ENCODE assay signal across 8 mouse cellular contexts in the genomic region with DNA sequence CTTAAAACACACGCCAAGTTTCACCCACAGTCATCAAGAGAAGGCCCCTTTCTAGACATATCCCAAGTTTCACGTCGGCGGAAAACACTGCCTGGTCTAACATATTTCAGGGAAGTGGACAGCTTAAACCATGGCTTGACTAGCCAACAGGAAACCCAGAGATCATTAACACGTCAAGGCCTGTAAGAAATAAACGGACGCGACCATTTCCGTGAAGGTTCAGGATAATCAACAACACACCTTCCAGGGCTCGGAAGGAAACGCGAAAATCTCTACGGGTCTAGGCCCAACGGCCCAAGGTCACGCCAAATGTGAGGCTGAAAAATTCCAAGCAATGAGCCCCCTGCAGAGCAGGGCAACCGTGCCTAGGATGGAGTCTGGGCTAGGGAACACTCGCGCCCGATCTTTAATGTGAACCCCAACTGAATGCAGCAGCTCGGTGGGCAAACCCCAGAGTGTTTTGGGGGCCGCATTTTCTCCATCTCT. TPM values are rescaled to one million over a fixed set of nuclear protein-coding genes. Genes with fewer than 3 reads are reported as not detected.
A peak's percentile ranks its signal among the peaks of the same experiment; 100 is the strongest.
DNase-seq lines count a peak whose midpoint lies in the region; ATAC-seq and TF ChIP-seq lines count a peak whose summit lies in the region.

No protein-coding gene starts in this region.

- WGBS in heart, adult 2 months = under 1% methylated on average over 21 of the region's 21 CpGs
- WGBS in liver, embryonic 16.5 days (ENCODE audit: insufficient replicate concordance) = under 1% methylated on average over 21 of the region's 21 CpGs
- WGBS in olfactory bulb, adult 2 months = under 1% methylated on average over 21 of the region's 21 CpGs

- 0 out of 2 replicates have a peak overlapping the region, but pooled peaks have one; percentile 13 for H3K4me2 ChIP-seq in CH12.LX (ENCODE audit: insufficient read depth, low read depth, poor library complexity, severe bottlenecking)
- H3K4me2 ChIP-seq in liver, embryonic 16.5 days (ENCODE audit: low read depth, low read length) = peak overlapping the region; percentile 81

- TF ChIP-seq POLR2A in CH12.LX (IDR thresholded peaks at IDR 0.05; ENCODE audit: low read depth, low read length) = no peak
- peak; percentile 53 for TF ChIP-seq POLR2A in heart, adult 2 months (IDR thresholded peaks at IDR 0.05; ENCODE audit: insufficient read depth, low read depth, low read length)
- no peak for TF ChIP-seq POLR2A in olfactory bulb, adult 2 months (IDR thresholded peaks at IDR 0.05; ENCODE audit: insufficient read depth, low read depth, low read length)

- no peaks in the 10 kb centered on the region for H3K27me3 ChIP-seq in CH12.LX (replicated peaks)
- no peaks in the 10 kb centered on the region for H3K27me3 ChIP-seq in heart, adult 2 months (ENCODE audit: control insufficient read depth, insufficient read depth, low read length)
- no peaks in the 10 kb centered on the region for H3K27me3 ChIP-seq in liver, embryonic 16.5 days (ENCODE audit: control insufficient read depth, insufficient read depth, low read depth, low read length)

- TF ChIP-seq RAD21 in CH12.LX (IDR thresholded peaks at IDR 0.05; ENCODE audit: low read depth, low read length) = no peak

- no peak for TF ChIP-seq CTCF in CH12.LX (conservative IDR thresholded peaks at IDR 0.05 in 1 of 2, IDR thresholded peaks at IDR 0.05 in 1 of 2; ENCODE audit: low read depth in 2 of 2, low read length in 2 of 2)
- no peak for TF ChIP-seq CTCF in heart, adult 2 months (IDR thresholded peaks at IDR 0.05)
- TF ChIP-seq CTCF in olfactory bulb, adult 2 months (IDR thresholded peaks at IDR 0.05; ENCODE audit: insufficient read depth, low read depth, low read length) = no peak; the same call in 1 of the 2 replicates

- H3K4me1 ChIP-seq in CH12.LX (ENCODE audit: control insufficient read depth in 1 of 2, insufficient read depth in 2 of 2) = peaks cover 4 to 30% of the 10 kb centered on the region in 2 experiments; a peak in 2 of 4 replicates
- peaks cover 2% of the 10 kb centered on the region for H3K4me1 ChIP-seq in heart, adult 2 months (ENCODE audit: control insufficient read depth, insufficient read depth, low read length)
- peaks cover 25% of the 10 kb centered on the region for H3K4me1 ChIP-seq in liver, embryonic 16.5 days (ENCODE audit: control insufficient read depth, low read depth, low read length)
- no peaks in the 10 kb centered on the region for H3K4me1 ChIP-seq in olfactory bulb, adult 2 months (ENCODE audit: control insufficient read depth, insufficient read depth, low read length)

- in situ Hi-C loops in CH12.LX (cut with MboI; ENCODE audit: low pct_ligation_motif_present, low pct_unique_long_range_greater_than_20kb, low sequenced_read_pairs) = no loop called here

- H3K36me3 ChIP-seq in CH12.LX (replicated peaks in 1 of 2; ENCODE audit: control insufficient read depth in 1 of 2, insufficient read depth in 1 of 2, low read length in 1 of 2) = peaks cover 0 to 10% of the 10 kb centered on the region in 2 experiments
- peaks cover 4% of the 10 kb centered on the region; the same call in 1 of the 2 replicates for H3K36me3 ChIP-seq in heart, adult 2 months (ENCODE audit: control insufficient read depth, insufficient read depth, low read length)
- H3K36me3 ChIP-seq in liver, embryonic 16.5 days (ENCODE audit: control insufficient read depth, insufficient read depth) = no peaks in the 10 kb centered on the region

- no peak for ATAC-seq in liver, embryonic 16.5 days (ENCODE audit: low read depth)
- no peak for ATAC-seq in activated CD4-positive, CD25-positive, alpha-beta regulatory T cell, adult 4 months

- H3K4me3 ChIP-seq in CH12.LX (replicated peaks in 1 of 3; ENCODE audit: low read depth in 2 of 3, low read length in 2 of 3, poor library complexity in 1 of 3) = peak overlapping the region; percentile 74 to 90 (median 83)
- peak overlapping the region; percentile 84 for H3K4me3 ChIP-seq in heart, adult 2 months
- peak overlapping the region; percentile 91 for H3K4me3 ChIP-seq in liver, embryonic 16.5 days (ENCODE audit: low read depth, low read length)
- peak overlapping the region; percentile 97 for H3K4me3 ChIP-seq in olfactory bulb, adult 2 months (ENCODE audit: insufficient read depth, low read depth, low read length)

- intact Hi-C loops in heart, adult 2 months (cut with DNase I) = loop anchor here (5.0 kb wide), 2 partner anchors 116 to 181 kb away; no protein-coding TSS in a partner anchor

- peak overlapping the region; percentile 96 for H3K9ac ChIP-seq in CH12.LX (ENCODE audit: insufficient read depth, low read depth)
- peak overlapping the region; percentile 86 for H3K9ac ChIP-seq in heart, adult 2 months (ENCODE audit: low read depth, low read length)
- H3K9ac ChIP-seq in liver, embryonic 16.5 days (ENCODE audit: low read depth, low read length) = peak overlapping the region; percentile 96

- peak; percentile 56 for DNase-seq in CH12.LX (ENCODE audit: extremely low read depth)
- DNase-seq in adrenal gland, adult 18-20 months (ENCODE audit: low spot score in 2 of 2) = peak; percentile 46 to 56
- DNase-seq in embryo, embryonic 11.5 days (ENCODE audit: low read depth, low spot score) = peak; percentile 40
- DNase-seq in heart, adult 2 months = peak; percentile 63 to 70
- peak; percentile 65 to 67 for DNase-seq in kidney, adult 8-10 months

- TF ChIP-seq EP300 in CH12.LX (IDR thresholded peaks at IDR 0.05; ENCODE audit: low read length) = no peak
- 0 out of 2 replicates have a peak, but pooled peaks have one; percentile 6 for TF ChIP-seq EP300 in heart, adult 2 months (IDR thresholded peaks at IDR 0.05; ENCODE audit: insufficient read depth, low read depth, low read length)

- dilution Hi-C loops in CH12.LX (cut with MboI; ENCODE audit: extremely low pct_ligation_motif_present, extremely low pct_unique_long_range_greater_than_20kb, low sequenced_read_pairs) = no loop called here

- H3K9me3 ChIP-seq in CH12.LX (replicated peaks; ENCODE audit: low read length) = no peaks in the 10 kb centered on the region
- no peaks in the 10 kb centered on the region for H3K9me3 ChIP-seq in liver, embryonic 16.5 days (replicated peaks; ENCODE audit: control insufficient read depth, low read length)

- peak overlapping the region; percentile 97 for H3K27ac ChIP-seq in CH12.LX (ENCODE audit: insufficient read depth, low read depth)
- peak overlapping the region; percentile 99 for H3K27ac ChIP-seq in heart, adult 2 months
- peak overlapping the region; percentile 99 for H3K27ac ChIP-seq in liver, embryonic 16.5 days (ENCODE audit: low read length)
- H3K27ac ChIP-seq in olfactory bulb, adult 2 months (ENCODE audit: insufficient read depth, low read depth, low read length) = peak overlapping the region; percentile 94

- peaks cover 54% of the 10 kb centered on the region for H3K79me2 ChIP-seq in CH12.LX (replicated peaks; ENCODE audit: control insufficient read depth, extremely low read depth, insufficient read depth, poor library complexity, severe bottlenecking)
- 0 out of 2 replicates have a peak, but pooled peaks cover 2% of the 10 kb centered on the region for H3K79me2 ChIP-seq in heart, adult 2 months (replicated peaks; ENCODE audit: control insufficient read depth, insufficient read depth, low read length)

RNA-seq across cellular contexts. Expression of gene Rprd2, which starts 0.6 kb away (rescaled TPM):
- total RNA-seq in CH12.LX (2012; rRNA removed) (8.1 and 8.4 TPM in 2 replicates), CH12.LX (2014; rRNA removed) (12.3 and 12.5 TPM in 2 replicates)
- 13.2 and 16.2 TPM in 2 replicates for polyA plus RNA-seq in CH12.LX (2012; ENCODE audit: insufficient read length, low read depth)
- total RNA-seq in adrenal gland, adult 18-20 months (2021) = 10 to 100 TPM; 43.0 to 46.8 TPM
- total RNA-seq in heart, adult 2 months (2021) = 10 to 100 TPM; 35.5 to 47.7 TPM
- 12.1 and 13.9 TPM in 2 replicates for polyA plus RNA-seq in heart, adult 2 months (2012; rRNA removed)
- polyA plus RNA-seq in liver, embryonic 16.5 days (2015; fragmentation: Nextera tagmentation; extraction: Ambion mirVana) = 7.7 and 7.9 TPM in 2 replicates
- 146 TPM in 1 of 2 replicates, not detected in the other for polyA plus RNA-seq in olfactory bulb, adult 2 months (2012; ENCODE audit: insufficient read depth, insufficient read length, low replicate concordance, missing spikeins)
- polyA plus RNA-seq in activated CD4-positive, CD25-positive, alpha-beta regulatory T cell, adult 4 months (2017; shearing (Covaris generic)) = 10 to 100 TPM; 22.7 to 26.4 TPM

RNA-seq across cellular contexts. Expression of gene Prpf3, which starts 37.6 kb away (rescaled TPM):
- total RNA-seq in CH12.LX (2012; rRNA removed) = 27.1 and 35.7 TPM in 2 replicates
- 11.0 and 11.5 TPM in 2 replicates for total RNA-seq in CH12.LX (2014; rRNA removed)
- polyA plus RNA-seq in CH12.LX (2012; ENCODE audit: insufficient read length, low read depth) = 67.8 and 83.9 TPM in 2 replicates
- 10 to 100 TPM; 26.7 to 32.8 TPM for total RNA-seq in adrenal gland, adult 18-20 months (2021)
- total RNA-seq in heart, adult 2 months (2021) = 10 to 100 TPM; 19.4 to 24.0 TPM
- polyA plus RNA-seq in heart, adult 2 months (2012; rRNA removed) = 9.3 and 13.2 TPM in 2 replicates
- 23.1 and 23.7 TPM in 2 replicates for polyA plus RNA-seq in liver, embryonic 16.5 days (2015; fragmentation: Nextera tagmentation; extraction: Ambion mirVana)
- 314 TPM in 1 of 2 replicates, not detected in the other for polyA plus RNA-seq in olfactory bulb, adult 2 months (2012; ENCODE audit: insufficient read depth, insufficient read length, low replicate concordance, missing spikeins)
- polyA plus RNA-seq in activated CD4-positive, CD25-positive, alpha-beta regulatory T cell, adult 4 months (2017; shearing (Covaris generic)) = 10 to 100 TPM; 31.7 to 44.5 TPM

RNA-seq across cellular contexts. Expression of gene Mrps21, which starts 53.2 kb away (rescaled TPM):
- total RNA-seq in CH12.LX (2012; rRNA removed) = 317 and 415 TPM in 2 replicates
- 453 and 557 TPM in 2 replicates for total RNA-seq in CH12.LX (2014; rRNA removed)
- 251 and 292 TPM in 2 replicates for polyA plus RNA-seq in CH12.LX (2012; ENCODE audit: insufficient read length, low read depth)
- total RNA-seq in adrenal gland, adult 18-20 months (2021) = 100 to 1,000 TPM; 252 to 270 TPM
- total RNA-seq in heart, adult 2 months (2021) = 100 to 1,000 TPM; 314 to 350 TPM
- 174 and 218 TPM in 2 replicates for polyA plus RNA-seq in heart, adult 2 months (2012; rRNA removed)
- polyA plus RNA-seq in liver, embryonic 16.5 days (2015; fragmentation: Nextera tagmentation; extraction: Ambion mirVana) = 156 and 178 TPM in 2 replicates
- polyA plus RNA-seq in olfactory bulb, adult 2 months (2012; ENCODE audit: insufficient read depth, insufficient read length, low replicate concordance, missing spikeins) = not detected in 2 replicates
- polyA plus RNA-seq in activated CD4-positive, CD25-positive, alpha-beta regulatory T cell, adult 4 months (2017; shearing (Covaris generic)) = 100 to 1,000 TPM; 334 to 354 TPM

RNA-seq across cellular contexts. Expression of gene Tars2, which starts 58.1 kb away (rescaled TPM):
- total RNA-seq in CH12.LX (2012; rRNA removed) (71.1 and 74.7 TPM in 2 replicates), CH12.LX (2014; rRNA removed) (59.8 and 61.5 TPM in 2 replicates)
- 97.6 and 106 TPM in 2 replicates for polyA plus RNA-seq in CH12.LX (2012; ENCODE audit: insufficient read length, low read depth)
- total RNA-seq in adrenal gland, adult 18-20 months (2021) = 10 to 100 TPM; 45.5 to 52.1 TPM
- total RNA-seq in heart, adult 2 months (2021) = 10 to 100 TPM; 42.1 to 45.3 TPM
- polyA plus RNA-seq in heart, adult 2 months (2012; rRNA removed) = 31.3 and 54.4 TPM in 2 replicates
- 33.0 and 33.9 TPM in 2 replicates for polyA plus RNA-seq in liver, embryonic 16.5 days (2015; fragmentation: Nextera tagmentation; extraction: Ambion mirVana)
- not detected in 2 replicates for polyA plus RNA-seq in olfactory bulb, adult 2 months (2012; ENCODE audit: insufficient read depth, insufficient read length, low replicate concordance, missing spikeins)
- 10 to 100 TPM; 67.4 to 73.6 TPM for polyA plus RNA-seq in activated CD4-positive, CD25-positive, alpha-beta regulatory T cell, adult 4 months (2017; shearing (Covaris generic))
